Mouse (Mus musculus) gonadal fat pad, adult 2 months (tissue): ENCODE measurements around the gene Olfr1161. TPM values are rescaled to one million over a fixed set of nuclear protein-coding genes. Genes with fewer than 3 reads are reported as not detected.
"Not testable (repeated sequence)": the region's sequence is repeated elsewhere in the genome, so short reads cannot be mapped to it uniquely, and the experiment has no call there.

Experiments used
- DNase-seq: peaks from one replicate; pipeline ENCODE4 v3.0.0-alpha.2; 2012; ENCODE audit warnings: low read depth
- polyA plus RNA-seq: library from polyadenylated mRNA; depleted of rRNA; stranded (reverse); fragments of >200 nt; gene quantifications from 2 replicates; pipeline ENCODE4 v1.2.3, GENCODE M21; 2012; rRNA removed

Gene Olfr1161
- not detected in 2 replicates for polyA plus RNA-seq

DNA sequence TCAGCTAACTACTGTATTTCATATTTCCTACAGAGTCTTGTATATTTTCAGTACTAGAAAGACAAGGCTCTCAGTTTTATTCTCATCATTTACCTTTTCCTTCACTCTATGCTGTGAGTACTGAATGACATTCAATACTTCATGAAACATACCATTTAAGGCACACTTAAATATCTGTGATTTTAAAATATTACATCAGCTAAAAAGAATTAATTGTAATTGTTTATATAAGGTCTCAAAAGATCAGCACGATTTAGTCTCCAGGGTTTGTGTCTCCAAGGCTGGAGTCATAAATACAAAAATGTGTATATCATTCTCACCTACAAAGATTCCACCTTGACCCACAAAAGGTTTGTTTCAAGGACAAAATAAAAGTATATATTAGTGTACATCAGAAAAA lies at the start of gene Olfr1161:
Gene Olfr1161, plus strand, starts transcription at position 301 of the 400 bp plus-strand sequence.
- not testable (repeated sequence) for DNase-seq

DNA sequence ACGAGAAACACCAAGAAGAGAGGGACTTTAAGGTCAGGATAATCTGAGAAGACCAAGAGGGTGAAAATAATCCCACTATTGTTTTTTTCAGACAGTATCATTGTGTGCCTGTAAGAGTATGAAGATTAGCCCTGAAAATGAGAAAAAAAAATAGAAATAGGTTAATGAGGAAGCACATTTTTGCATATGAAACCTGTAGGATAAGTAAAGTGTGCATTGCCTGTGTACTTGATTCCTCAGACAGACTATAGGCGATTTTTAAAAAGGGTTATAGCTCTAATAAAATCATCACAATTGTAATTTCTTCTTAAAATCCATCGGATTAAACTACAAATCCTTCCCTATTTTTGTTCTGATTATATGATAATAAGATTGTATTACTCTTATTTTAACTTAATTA lies 48.0 kb upstream of the Olfr1161 start, which contains the start of gene Olfr74:
Gene Olfr74, minus strand, starts transcription at position 101 of the 400 bp plus-strand sequence.
- no peak for DNase-seq

DNA sequence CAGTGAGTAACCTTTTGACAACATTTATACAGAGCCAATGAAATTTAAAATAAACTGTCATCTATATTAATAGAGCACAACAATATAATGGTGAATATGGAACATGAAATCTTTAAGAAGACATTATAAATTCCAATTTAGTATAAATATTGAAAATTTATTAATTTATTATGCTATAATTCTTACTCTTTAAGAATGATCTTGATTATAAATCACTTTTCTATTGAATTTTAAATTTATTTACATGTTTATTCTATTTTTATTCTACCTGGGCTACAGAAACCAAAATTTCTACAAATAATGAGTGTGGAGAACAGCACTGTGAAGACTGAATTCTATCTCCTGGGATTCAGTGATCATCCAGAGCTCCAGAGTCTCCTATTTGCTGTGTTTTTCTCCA lies 32.8 kb upstream of the Olfr1161 start, which contains the start of gene Olfr1158:
Gene Olfr1158, plus strand, starts transcription at position 301 of the 400 bp plus-strand sequence.
- DNase-seq = no peak

DNA sequence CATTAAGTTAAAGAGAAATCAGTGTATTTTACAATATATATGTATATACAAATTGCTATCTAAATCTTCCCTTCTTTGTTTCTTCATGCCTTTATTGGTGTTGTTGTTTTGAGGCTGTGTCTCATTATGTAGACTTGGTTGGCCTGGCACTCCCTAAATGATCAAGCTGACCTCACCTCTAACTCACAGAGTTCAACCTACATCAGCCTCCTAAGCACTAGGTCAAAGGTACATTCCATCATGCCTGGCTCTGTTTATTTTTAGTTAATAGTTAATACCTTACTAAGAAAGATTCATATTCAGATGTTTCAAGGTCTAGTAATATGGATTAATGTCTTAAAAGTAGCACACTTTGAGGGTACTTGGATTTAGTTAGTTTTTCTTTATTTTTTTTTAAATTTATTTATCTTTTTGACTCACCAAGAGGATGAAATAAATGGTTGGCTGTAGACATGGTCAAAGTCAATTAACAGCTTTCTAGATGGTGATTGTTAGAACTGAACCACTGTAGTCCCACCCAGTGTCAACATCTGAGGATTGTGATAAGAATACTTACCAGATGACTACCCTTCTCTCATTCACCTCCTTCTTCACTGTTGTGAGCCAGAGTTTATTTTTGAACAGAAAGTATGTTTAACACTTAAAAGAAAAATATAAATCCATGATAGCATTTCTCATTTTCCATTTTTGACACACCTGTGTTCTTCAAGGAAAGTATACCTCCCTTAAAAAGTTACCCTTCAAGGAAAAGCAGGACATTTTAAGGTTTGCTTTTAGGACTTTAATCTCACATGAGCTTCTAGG lies 14.9 kb upstream of the Olfr1161 start, which contains the start of gene Olfr1160:
Gene Olfr1160, minus strand, starts transcription at position 754 of the 804 bp plus-strand sequence.
- DNase-seq = no peak

DNA sequence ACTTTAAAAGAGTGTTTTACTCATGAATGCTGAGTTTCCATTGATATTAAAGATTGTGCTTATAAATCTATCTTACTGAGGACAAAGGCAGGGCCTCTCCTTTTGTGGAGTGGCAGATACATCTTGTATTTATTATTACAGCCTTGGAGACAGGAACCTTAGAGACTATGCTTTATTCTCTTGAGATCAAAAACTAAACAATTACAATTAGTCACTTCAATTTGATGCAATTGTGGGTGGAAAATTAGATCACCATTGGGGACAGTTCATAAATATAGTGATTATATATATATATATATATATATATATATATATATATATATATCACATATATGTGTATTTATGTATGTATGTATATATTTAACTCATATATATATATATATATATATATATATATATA lies 15.0 kb downstream of the Olfr1161 start, which contains the start of gene Olfr73:
Gene Olfr73, minus strand, starts transcription at position 101 of the 400 bp plus-strand sequence.
- DNase-seq = no peak

DNA sequence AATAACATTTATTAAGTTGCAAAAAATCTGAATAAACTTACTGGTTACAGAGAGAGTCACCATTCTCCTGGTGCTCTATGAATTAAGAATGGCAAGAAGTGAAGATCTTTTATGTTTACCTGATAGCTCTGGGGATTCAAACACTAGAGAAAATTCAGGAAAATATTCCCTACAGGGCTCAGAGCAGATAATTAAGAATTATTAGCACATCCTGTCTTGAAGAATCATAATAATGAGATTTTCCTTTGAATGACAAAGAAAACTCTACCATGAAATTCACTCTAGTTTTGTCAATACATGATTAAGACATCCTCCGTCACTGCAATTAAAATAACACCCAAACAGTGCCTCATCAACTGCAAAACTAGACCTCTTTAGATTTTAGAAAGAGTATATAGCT lies 28.5 kb downstream of the Olfr1161 start, which contains the start of gene Olfr1162:
Gene Olfr1162, minus strand, starts transcription at position 101 of the 400 bp plus-strand sequence.
- no peak for DNase-seq

DNA sequence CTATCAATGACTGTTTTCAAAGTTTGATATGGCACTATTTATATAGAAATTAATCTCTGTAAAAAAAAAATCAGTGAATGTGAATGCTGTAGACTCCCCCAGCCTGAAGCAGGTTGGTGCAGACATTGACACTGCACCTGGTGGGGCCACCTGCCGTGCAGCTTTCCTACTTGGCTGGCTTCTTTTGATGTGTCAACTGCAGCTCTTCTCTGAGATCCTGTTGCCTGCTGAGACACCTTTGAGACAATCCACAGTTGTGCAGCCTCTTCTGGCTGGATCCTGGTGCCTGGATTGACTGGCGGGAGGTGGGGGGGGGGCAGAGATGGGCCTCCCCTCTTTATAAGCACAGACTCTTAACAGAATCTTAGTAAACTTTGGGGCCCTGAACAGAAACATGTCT lies 41.0 kb downstream of the Olfr1161 start:
- no peak for DNase-seq

DNA sequence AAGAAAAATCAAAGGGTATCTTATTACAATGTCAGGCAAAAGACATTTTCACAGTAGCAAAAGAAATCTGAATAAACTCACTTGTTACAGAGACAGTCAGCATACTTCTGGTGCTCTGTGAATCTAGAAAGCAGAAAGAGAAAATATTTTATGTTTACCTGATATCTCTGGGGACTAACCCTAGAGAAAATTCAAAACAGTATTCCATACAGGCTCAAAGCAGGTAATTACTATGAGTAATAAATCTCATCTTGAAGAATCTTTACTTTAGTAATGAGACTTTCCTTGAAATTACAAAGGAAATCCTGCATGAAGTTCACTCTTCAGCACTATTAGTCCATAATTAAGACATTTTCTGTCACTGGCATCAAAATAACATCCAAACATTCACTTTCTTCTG lies 49.2 kb downstream of the Olfr1161 start, which contains the start of gene Olfr1163:
Gene Olfr1163, minus strand, starts transcription at position 101 of the 400 bp plus-strand sequence.
- DNase-seq = no peak

Other genes with a start within 250 kb of the Olfr1161 start
- gene Olfr152, start 243.3 kb upstream of the Olfr1161 start, polyA plus RNA-seq = not detected in 2 replicates
- gene Olfr1143, start 222.2 kb upstream of the Olfr1161 start, polyA plus RNA-seq = not detected in 2 replicates
- gene Olfr1145, start 213.0 kb upstream of the Olfr1161 start, polyA plus RNA-seq = not detected in 2 replicates
- gene Olfr1148, start 192.2 kb upstream of the Olfr1161 start, polyA plus RNA-seq = not detected in 2 replicates
- not detected in 2 replicates for gene Olfr1150-ps1, start 178.8 kb upstream of the Olfr1161 start, polyA plus RNA-seq
- not detected in 2 replicates for gene Olfr1151, start 166.9 kb upstream of the Olfr1161 start, polyA plus RNA-seq
- gene Olfr1152, start 156.3 kb upstream of the Olfr1161 start, polyA plus RNA-seq = not detected in 2 replicates
- not detected in 2 replicates for gene Olfr1153, start 127.8 kb upstream of the Olfr1161 start, polyA plus RNA-seq
- gene Olfr1154, start 117.6 kb upstream of the Olfr1161 start, polyA plus RNA-seq = not detected in 2 replicates
- gene Olfr1155, start 77.6 kb upstream of the Olfr1161 start, polyA plus RNA-seq = not detected in 2 replicates
- gene Olfr1156, start 69.7 kb upstream of the Olfr1161 start, polyA plus RNA-seq = not detected in 2 replicates
- not detected in 2 replicates for gene Olfr1157, start 54.5 kb upstream of the Olfr1161 start, polyA plus RNA-seq
- gene Olfr74, start 48.1 kb upstream of the Olfr1161 start, polyA plus RNA-seq = not detected in 2 replicates
- gene Olfr1158, start 32.7 kb upstream of the Olfr1161 start, polyA plus RNA-seq = not detected in 2 replicates
- gene Olfr1160, start 14.5 kb upstream of the Olfr1161 start, polyA plus RNA-seq = not detected in 2 replicates
- not detected in 2 replicates for gene Olfr73, start 14.9 kb downstream of the Olfr1161 start, polyA plus RNA-seq
- gene Olfr1162, start 28.4 kb downstream of the Olfr1161 start, polyA plus RNA-seq = not detected in 2 replicates
- not detected in 2 replicates for gene Olfr1163, start 49.1 kb downstream of the Olfr1161 start, polyA plus RNA-seq
- gene Olfr1164, start 71.2 kb downstream of the Olfr1161 start, polyA plus RNA-seq = not detected in 2 replicates
- gene Olfr1166, start 105.5 kb downstream of the Olfr1161 start, polyA plus RNA-seq = not detected in 2 replicates
- not detected in 2 replicates for gene Olfr1167, start 132.4 kb downstream of the Olfr1161 start, polyA plus RNA-seq
- not detected in 2 replicates for gene Olfr1168, start 159.1 kb downstream of the Olfr1161 start, polyA plus RNA-seq
- not detected in 2 replicates for gene Olfr1170, start 205.6 kb downstream of the Olfr1161 start, polyA plus RNA-seq